Mouse (Mus musculus) megakaryocyte, embryonic 14.5 days (primary cell): ENCODE results near the gene Stat5b.

Experiments used
- FLI1 ChIP-seq: IDR thresholded peaks from 2 replicates; pipeline ENCODE4 v1.6.1; 2012; ENCODE audit warnings: low read length, inconsistent platforms, mixed read lengths
- GATA1 ChIP-seq: IDR thresholded peaks from 3 replicates; pipeline ENCODE4 v1.6.1; 2012; ENCODE audit warnings: mixed read lengths, low read length, inconsistent platforms, borderline replicate concordance

DNA sequence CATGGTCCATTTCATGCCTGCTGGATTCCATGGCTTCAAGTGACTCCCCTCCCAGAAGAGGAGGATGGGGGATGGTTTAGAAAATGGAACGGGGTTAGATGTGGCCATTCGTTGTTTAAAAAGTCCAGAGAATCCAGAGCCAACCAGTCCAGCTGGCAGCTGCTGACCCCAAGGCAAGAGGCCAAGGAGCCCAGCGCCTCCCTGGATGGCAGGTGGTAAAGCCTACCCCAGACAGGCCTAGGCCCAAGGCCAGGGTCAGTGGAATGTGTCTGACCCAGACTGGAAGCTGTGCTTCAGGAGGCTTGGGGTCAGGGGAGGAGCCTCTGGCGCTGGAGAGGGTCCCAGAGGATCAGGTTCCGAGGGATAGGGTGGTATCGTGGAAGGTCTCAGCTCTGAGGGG lies 109.2 kb downstream of the Stat5b start:
- no peak for TF ChIP-seq FLI1
- TF ChIP-seq GATA1: no peak
